ENCODE assay signal across 27 mouse cellular contexts in the genomic region with DNA sequence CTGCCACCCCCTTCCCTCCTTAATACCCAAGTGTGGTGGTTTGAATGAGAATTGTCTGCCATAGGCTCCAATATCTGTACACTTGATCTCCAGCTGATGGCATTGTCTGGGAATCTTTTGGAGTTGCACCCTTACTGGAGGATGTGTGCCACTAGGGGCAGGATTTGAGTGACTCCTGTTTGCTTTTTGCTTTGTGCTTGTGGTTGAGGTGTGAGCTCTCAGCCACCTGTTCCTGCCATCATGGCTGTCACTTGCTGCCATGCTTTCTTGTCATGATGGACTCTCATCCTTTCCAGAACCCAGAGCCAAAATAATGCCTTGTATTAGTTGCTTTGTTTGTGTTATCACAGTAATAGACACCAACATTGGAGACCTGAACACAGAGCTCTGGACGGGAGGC. TPM values are rescaled to one million over a fixed set of nuclear protein-coding genes. Genes with fewer than 3 reads are reported as not detected.
A peak's percentile ranks its signal among the peaks of the same experiment; 100 is the strongest.
DNase-seq lines count a peak whose midpoint lies in the region; ATAC-seq and TF ChIP-seq lines count a peak whose summit lies in the region.
"Had no signal": no experiment of that assay in that cellular context is flagged by ENCODE, and none has a peak within 500 bp of the region (broad histone marks: within the 10 kb centered on the region; RNA-seq: fewer than 3 reads in every experiment).

No protein-coding gene starts in this region.

- no peaks in the 10 kb centered on the region for H3K36me3 ChIP-seq in midbrain, postnatal 0 days (ENCODE audit: insufficient read depth, low read length)
- H3K36me3 ChIP-seq in midbrain, embryonic 10.5 days, result no peaks in the 10 kb centered on the region
- H3K36me3 ChIP-seq in myocyte (ENCODE audit: control insufficient read depth, insufficient read depth), result no peaks in the 10 kb centered on the region
- H3K36me3 ChIP-seq in forebrain, embryonic 16.5 days (ENCODE audit: control insufficient read depth, insufficient read depth), result no peaks in the 10 kb centered on the region
- H3K36me3 ChIP-seq: embryonic facial prominence, embryonic 12.5 days; G1E; heart, embryonic 10.5 days; limb, embryonic 13.5 days; liver, embryonic 15.5 days; midbrain, embryonic 13.5 days had no signal

- no peaks in the 10 kb centered on the region for H3K9me3 ChIP-seq in midbrain, postnatal 0 days (ENCODE audit: low read length)
- no peaks in the 10 kb centered on the region for H3K9me3 ChIP-seq in midbrain, embryonic 10.5 days (replicated peaks)
- H3K9me3 ChIP-seq in forebrain, embryonic 16.5 days (ENCODE audit: control insufficient read depth, low read length), result no peaks in the 10 kb centered on the region
- H3K9me3 ChIP-seq: embryonic facial prominence, embryonic 12.5 days; heart, embryonic 10.5 days; limb, embryonic 13.5 days; liver, embryonic 15.5 days; midbrain, embryonic 13.5 days had no signal

- H3K4me1 ChIP-seq in midbrain, postnatal 0 days (ENCODE audit: insufficient read depth, low read length), result no peaks in the 10 kb centered on the region
- H3K4me1 ChIP-seq in midbrain, embryonic 10.5 days, result no peaks in the 10 kb centered on the region
- peaks cover 2% of the 10 kb centered on the region; the same call in 1 of the 2 replicates for H3K4me1 ChIP-seq in forebrain, embryonic 16.5 days (replicated peaks; ENCODE audit: control insufficient read depth, insufficient read depth, low read length)
- H3K4me1 ChIP-seq: embryonic facial prominence, embryonic 12.5 days; liver, embryonic 15.5 days had no signal

- 94% methylated on average over 1 of the region's 1 CpGs for WGBS in midbrain, postnatal 0 days
- 77% methylated on average over 1 of the region's 1 CpGs for WGBS in midbrain, embryonic 10.5 days
- 92% methylated on average over 1 of the region's 1 CpGs for WGBS in forebrain, embryonic 16.5 days

- H3K27me3 ChIP-seq in midbrain, postnatal 0 days (ENCODE audit: insufficient read depth, low read length), result no peaks in the 10 kb centered on the region
- H3K27me3 ChIP-seq in midbrain, embryonic 10.5 days (ENCODE audit: low read depth, poor library complexity, severe bottlenecking), result peaks cover 3% of the 10 kb centered on the region; the same call in 1 of the 2 replicates
- no peaks in the 10 kb centered on the region for H3K27me3 ChIP-seq in myocyte (ENCODE audit: control insufficient read depth, insufficient read depth, insufficient read length)
- no peaks in the 10 kb centered on the region for H3K27me3 ChIP-seq in forebrain, embryonic 16.5 days (replicated peaks; ENCODE audit: control insufficient read depth, insufficient read depth, low read length)
- H3K27me3 ChIP-seq: embryonic facial prominence, embryonic 12.5 days; limb, embryonic 13.5 days; midbrain, embryonic 13.5 days had no signal

- TF ChIP-seq CTCF in layer of hippocampus, adult 2 months (conservative IDR thresholded peaks at IDR 0.05), result peak; percentile 50
- peak; percentile 41 for TF ChIP-seq CTCF in midbrain, postnatal 0 days (IDR thresholded peaks at IDR 0.05)

- no peaks in the 10 kb centered on the region for H3K79me2 ChIP-seq in myocyte (ENCODE audit: control insufficient read depth, insufficient read depth)

- no peak overlapping the region for H3ac ChIP-seq in myocyte (ENCODE audit: control insufficient read depth, insufficient read length)

- H3K4me2 ChIP-seq in midbrain, postnatal 0 days (ENCODE audit: low read depth, low read length, poor library complexity, severe bottlenecking), result no peak overlapping the region
- no peak overlapping the region for H3K4me2 ChIP-seq in myocyte (ENCODE audit: low read depth)
- H3K4me2 ChIP-seq in forebrain, embryonic 16.5 days (ENCODE audit: low read length), result no peak overlapping the region
- H3K4me2 ChIP-seq: embryonic facial prominence, embryonic 12.5 days; limb, embryonic 13.5 days; liver, embryonic 15.5 days; midbrain, embryonic 13.5 days had no signal

- peak; percentile 36 for DNase-seq in heart, adult 11 months
- no peak for DNase-seq in heart, adult 9 months (ENCODE audit: low spot score in 2 of 2)
- DNase-seq in layer of hippocampus, adult 2 months (ENCODE audit: low spot score in 2 of 2), result no peak
- no peak for DNase-seq in layer of hippocampus, postnatal 10 days (ENCODE audit: low spot score in 2 of 2)
- no peak for DNase-seq in midbrain, postnatal 0 days (ENCODE audit: low spot score)
- no peak for DNase-seq in midbrain, embryonic 10.5 days (ENCODE audit: low spot score)
- DNase-seq: adrenal gland, postnatal 36 days; cerebellum, adult 11-12 months; cerebellum, postnatal 25 days; gastrocnemius, postnatal 36 days; heart, postnatal 14 days; kidney, adult 2 months; kidney, postnatal 14 days; layer of hippocampus, postnatal 36 days; lung, postnatal 10 days; right cerebral cortex, postnatal 4 days; thymus, postnatal 36 days had no signal

- no peak for TF ChIP-seq POLR2A in myocyte (IDR thresholded peaks at IDR 0.05; ENCODE audit: insufficient read length, low read depth)

- no peak for ATAC-seq in midbrain, postnatal 0 days (ENCODE audit: low FRiP score)
- no peak for ATAC-seq in forebrain, embryonic 16.5 days
- ATAC-seq: CD4-positive, CD25-positive, alpha-beta regulatory T cell, adult 4 months; midbrain, embryonic 13.5 days had no signal

- no peak overlapping the region for H3K4me3 ChIP-seq in layer of hippocampus, adult 2 months
- no peak overlapping the region for H3K4me3 ChIP-seq in midbrain, postnatal 0 days (ENCODE audit: low read depth, low read length)
- H3K4me3 ChIP-seq in midbrain, embryonic 10.5 days, result no peak overlapping the region
- H3K4me3 ChIP-seq in myocyte, result no peak overlapping the region
- no peak overlapping the region for H3K4me3 ChIP-seq in forebrain, embryonic 16.5 days (replicated peaks; ENCODE audit: low read length)
- H3K4me3 ChIP-seq: embryonic facial prominence, embryonic 12.5 days; heart, embryonic 10.5 days; limb, embryonic 13.5 days; liver, embryonic 15.5 days; midbrain, embryonic 13.5 days had no signal

- H3K27ac ChIP-seq in layer of hippocampus, adult 2 months, result no peak overlapping the region
- no peak overlapping the region for H3K27ac ChIP-seq in midbrain, postnatal 0 days (ENCODE audit: low read depth, low read length)
- no peak overlapping the region for H3K27ac ChIP-seq in midbrain, embryonic 10.5 days (replicated peaks)
- no peak overlapping the region for H3K27ac ChIP-seq in forebrain, embryonic 16.5 days (ENCODE audit: low read length)
- H3K27ac ChIP-seq: embryonic facial prominence, embryonic 12.5 days; heart, embryonic 10.5 days; limb, embryonic 13.5 days; liver, embryonic 15.5 days; midbrain, embryonic 13.5 days had no signal

- H3K9ac ChIP-seq in midbrain, postnatal 0 days (replicated peaks; ENCODE audit: low read length, poor library complexity, severe bottlenecking), result no peak overlapping the region
- no peak overlapping the region for H3K9ac ChIP-seq in forebrain, embryonic 16.5 days (replicated peaks; ENCODE audit: low read depth, low read length)
- H3K9ac ChIP-seq: embryonic facial prominence, embryonic 12.5 days; limb, embryonic 13.5 days; liver, embryonic 15.5 days; midbrain, embryonic 13.5 days had no signal

TF ChIP-seq in myocyte, 11 proteins besides CTCF, POLR2A, EP300 and RAD21:
- TF ChIP-seq REST (IDR thresholded peaks at IDR 0.05; ENCODE audit: insufficient read depth, insufficient read length), result no peak
- TF ChIP-seq MYOD1 (IDR thresholded peaks at IDR 0.05; ENCODE audit: control insufficient read depth in 1 of 3, insufficient read length in 2 of 3, low read depth in 2 of 3), result peak; percentile 38 to 90 (median 82)
- TF ChIP-seq TCF3 (IDR thresholded peaks at IDR 0.05; ENCODE audit: insufficient read length, low read depth), result no peak

RNA-seq across cellular contexts. Expression of a gene that starts 14.2 kb away (rescaled TPM):
- 10 to 100 TPM; 14.2 to 16.9 TPM for total RNA-seq in layer of hippocampus, adult 2 months (2021)
- 10 to 100 TPM; 29.4 to 30.1 TPM for total RNA-seq in layer of hippocampus, postnatal 10 days (2021)
- 9.2 and 10.9 TPM in 2 replicates for total RNA-seq in midbrain, postnatal 0 days (2014; rRNA removed)
- 18.6 and 19.8 TPM in 2 replicates for polyA plus RNA-seq in midbrain, postnatal 0 days (2015; fragmentation: Nextera tagmentation; extraction: Ambion mirVana)
- 8.3 and 11.4 TPM in 2 replicates for polyA plus RNA-seq in midbrain, embryonic 10.5 days (2016; fragmentation: Nextera tagmentation; extraction: Ambion mirVana)
- polyA plus RNA-seq in myocyte (2012; fragmentation: generic; extraction: Trizol), result 21.3 TPM
- polyA plus RNA-seq in forebrain, embryonic 16.5 days (2015; fragmentation: Nextera tagmentation; extraction: Ambion mirVana), result 38.1 and 41.9 TPM in 2 replicates
- total RNA-seq: megakaryocyte, adult 5-6 weeks had no signal
- polyA plus RNA-seq: CD4-positive, CD25-positive, alpha-beta regulatory T cell, adult 4 months; G1E had no signal
